In the genomic region with DNA sequence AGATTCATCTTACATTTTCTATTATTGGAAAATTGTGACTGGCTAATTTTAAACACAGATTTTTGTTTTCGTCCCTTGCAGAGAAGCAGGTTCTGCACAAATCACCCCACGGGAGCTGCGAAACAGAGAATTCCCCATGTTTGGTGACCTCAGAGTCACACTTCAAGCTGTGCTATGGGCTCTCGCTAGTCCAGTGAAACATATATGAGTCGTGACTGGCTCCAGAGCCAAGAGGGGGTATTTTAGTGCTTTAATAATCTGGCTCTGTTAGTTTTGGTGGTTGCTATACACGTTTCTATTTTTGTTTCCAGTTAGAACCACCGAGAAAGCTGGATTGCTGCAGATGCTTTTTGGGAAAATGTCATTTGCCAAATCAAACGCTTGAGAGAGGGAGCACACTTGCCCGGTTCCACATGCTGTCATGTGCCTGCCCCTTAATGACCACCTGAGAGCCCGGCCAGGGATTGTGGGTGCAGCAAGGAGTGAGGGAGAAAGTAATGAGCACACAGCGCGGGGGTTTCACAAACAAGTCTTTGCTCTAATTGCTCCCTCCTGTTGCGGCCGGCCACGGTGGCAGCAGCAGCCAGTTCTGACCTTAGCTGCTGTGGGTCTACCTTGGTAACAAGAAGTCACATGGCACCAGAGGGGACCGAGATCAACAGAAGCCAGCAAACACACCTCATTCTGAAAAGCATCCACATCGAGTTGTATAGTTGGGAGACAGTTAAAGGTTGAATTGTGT, we compare ENCODE assay signal across 20 mouse cellular contexts.
DNase-seq lines count a peak whose midpoint lies in the region; ATAC-seq lines count a peak whose summit lies in the region.
"Had no signal": no experiment of that assay in that cellular context is flagged by ENCODE, and none has a peak within 500 bp of the region (broad histone marks: within the 10 kb centered on the region; RNA-seq: fewer than 3 reads in every experiment).

No protein-coding gene starts in this region.

- no peak for DNase-seq in forebrain, embryonic 11.5 days (ENCODE audit: low spot score)
- peak; percentile 26 for DNase-seq in kidney, postnatal 10 days
- DNase-seq in embryonic facial prominence, embryonic 11.5 days (ENCODE audit: low spot score), result peak; percentile 6
- no peak for DNase-seq in urinary bladder, postnatal 10 days (ENCODE audit: low spot score)
- no peak for DNase-seq in spleen, postnatal 10 days (ENCODE audit: low spot score in 2 of 2)
- DNase-seq: adrenal gland, adult 2 months; cerebellum, postnatal 10 days; gastrocnemius, postnatal 25 days; layer of hippocampus, adult 9-11 months; liver; thymus, postnatal 25 days had no signal

- H3K27me3 ChIP-seq in forebrain, embryonic 12.5 days, result 0 out of 2 replicates have a peak, but pooled peaks cover 2% of the 10 kb centered on the region
- H3K27me3 ChIP-seq in forebrain, embryonic 11.5 days (ENCODE audit: control insufficient read depth, insufficient read depth, low read length), result no peaks in the 10 kb centered on the region
- H3K27me3 ChIP-seq in kidney, embryonic 14.5 days (ENCODE audit: control insufficient read depth, insufficient read depth, low read length), result no peaks in the 10 kb centered on the region
- H3K27me3 ChIP-seq in embryonic facial prominence, embryonic 11.5 days (ENCODE audit: control insufficient read depth, insufficient read depth, low read length), result no peaks in the 10 kb centered on the region
- H3K27me3 ChIP-seq in limb, embryonic 13.5 days, result no peaks in the 10 kb centered on the region
- H3K27me3 ChIP-seq: neural tube, embryonic 13.5 days had no signal

- no peaks in the 10 kb centered on the region for H3K36me3 ChIP-seq in forebrain, embryonic 12.5 days (replicated peaks)
- no peaks in the 10 kb centered on the region for H3K36me3 ChIP-seq in forebrain, embryonic 11.5 days (ENCODE audit: control insufficient read depth, insufficient read depth, low read length)
- H3K36me3 ChIP-seq in kidney, embryonic 14.5 days (ENCODE audit: control insufficient read depth, insufficient read depth, low read length), result no peaks in the 10 kb centered on the region
- no peaks in the 10 kb centered on the region for H3K36me3 ChIP-seq in embryonic facial prominence, embryonic 11.5 days (replicated peaks; ENCODE audit: control insufficient read depth, insufficient read depth, low read depth, low read length)
- no peaks in the 10 kb centered on the region for H3K36me3 ChIP-seq in limb, embryonic 13.5 days
- H3K36me3 ChIP-seq: forebrain, embryonic 10.5 days; neural tube, embryonic 13.5 days had no signal

- H3K27ac ChIP-seq in forebrain, embryonic 12.5 days, result no peak overlapping the region
- no peak overlapping the region for H3K27ac ChIP-seq in forebrain, embryonic 11.5 days (ENCODE audit: low read depth, low read length)
- no peak overlapping the region for H3K27ac ChIP-seq in kidney, embryonic 14.5 days (ENCODE audit: low read depth, low read length)
- no peak overlapping the region for H3K27ac ChIP-seq in embryonic facial prominence, embryonic 11.5 days (replicated peaks; ENCODE audit: low read depth, low read length)
- H3K27ac ChIP-seq in limb, embryonic 13.5 days, result peak overlapping the region; percentile 61; the same call in 1 of the 2 replicates
- H3K27ac ChIP-seq: forebrain, embryonic 10.5 days; kidney, postnatal 0 days; left cerebral cortex, adult 2 months; neural tube, embryonic 13.5 days had no signal

- H3K4me3 ChIP-seq in forebrain, embryonic 12.5 days (replicated peaks), result no peak overlapping the region
- no peak overlapping the region for H3K4me3 ChIP-seq in forebrain, embryonic 11.5 days (ENCODE audit: low read depth, low read length)
- no peak overlapping the region for H3K4me3 ChIP-seq in kidney, embryonic 14.5 days (ENCODE audit: low read length)
- no peak overlapping the region for H3K4me3 ChIP-seq in embryonic facial prominence, embryonic 11.5 days (ENCODE audit: low read depth, low read length)
- H3K4me3 ChIP-seq in limb, embryonic 13.5 days, result no peak overlapping the region
- H3K4me3 ChIP-seq: forebrain, embryonic 10.5 days; left cerebral cortex, adult 2 months; neural tube, embryonic 13.5 days had no signal

- no peaks in the 10 kb centered on the region for H3K9me3 ChIP-seq in forebrain, embryonic 12.5 days
- no peaks in the 10 kb centered on the region for H3K9me3 ChIP-seq in forebrain, embryonic 11.5 days (ENCODE audit: control insufficient read depth, low read length)
- H3K9me3 ChIP-seq in kidney, embryonic 14.5 days (ENCODE audit: control insufficient read depth, low read length), result no peaks in the 10 kb centered on the region
- no peaks in the 10 kb centered on the region for H3K9me3 ChIP-seq in embryonic facial prominence, embryonic 11.5 days (replicated peaks; ENCODE audit: control insufficient read depth, low read length)
- H3K9me3 ChIP-seq in limb, embryonic 13.5 days, result no peaks in the 10 kb centered on the region
- H3K9me3 ChIP-seq: forebrain, embryonic 10.5 days; neural tube, embryonic 13.5 days had no signal

- 82% methylated on average over 17 of the region's 17 CpGs for WGBS in forebrain, embryonic 12.5 days
- 80% methylated on average over 17 of the region's 17 CpGs for WGBS in forebrain, embryonic 11.5 days
- 78% methylated on average over 17 of the region's 17 CpGs for WGBS in kidney, embryonic 14.5 days
- WGBS in embryonic facial prominence, embryonic 11.5 days, result 53% methylated on average over 17 of the region's 17 CpGs
- 22% methylated on average over 17 of the region's 17 CpGs for WGBS in limb, embryonic 13.5 days

- ATAC-seq in forebrain, embryonic 12.5 days (ENCODE audit: low FRiP score), result 0 out of 2 replicates have a peak, but pooled peaks have one; percentile 49
- ATAC-seq in forebrain, embryonic 11.5 days (replicated peaks; ENCODE audit: low FRiP score), result no peak
- no peak for ATAC-seq in kidney, embryonic 14.5 days (ENCODE audit: low FRiP score, low TSS enrichment)
- ATAC-seq in embryonic facial prominence, embryonic 11.5 days (replicated peaks; ENCODE audit: insufficient number of reproducible peaks, low FRiP score, low TSS enrichment, low read depth), result no peak
- peak; percentile 78 for ATAC-seq in limb, embryonic 13.5 days (ENCODE audit: low FRiP score, low read depth)
- ATAC-seq: lung, postnatal 0 days had no signal

- H3K9ac ChIP-seq in forebrain, embryonic 12.5 days, result no peak overlapping the region
- H3K9ac ChIP-seq in forebrain, embryonic 11.5 days (ENCODE audit: low read length), result no peak overlapping the region
- H3K9ac ChIP-seq in kidney, embryonic 14.5 days (ENCODE audit: low read depth, low read length), result no peak overlapping the region
- H3K9ac ChIP-seq in embryonic facial prominence, embryonic 11.5 days (replicated peaks; ENCODE audit: low read length), result no peak overlapping the region
- H3K9ac ChIP-seq in limb, embryonic 13.5 days, result 0 out of 2 replicates have a peak overlapping the region, but pooled peaks have one; percentile 39
- H3K9ac ChIP-seq: neural tube, embryonic 13.5 days had no signal

- H3K4me2 ChIP-seq in forebrain, embryonic 12.5 days, result no peak overlapping the region
- H3K4me2 ChIP-seq in forebrain, embryonic 11.5 days (ENCODE audit: low read depth, low read length, severe bottlenecking), result no peak overlapping the region
- no peak overlapping the region for H3K4me2 ChIP-seq in kidney, embryonic 14.5 days (replicated peaks; ENCODE audit: low read depth, low read length)
- H3K4me2 ChIP-seq in embryonic facial prominence, embryonic 11.5 days (ENCODE audit: low read depth, low read length), result no peak overlapping the region
- H3K4me2 ChIP-seq in limb, embryonic 13.5 days (replicated peaks), result peak overlapping the region; percentile 43
- H3K4me2 ChIP-seq: midbrain, embryonic 11.5 days; neural tube, embryonic 13.5 days had no signal

- H3K4me1 ChIP-seq in forebrain, embryonic 12.5 days, result peaks cover 9% of the 10 kb centered on the region; the same call in 1 of the 2 replicates
- H3K4me1 ChIP-seq in forebrain, embryonic 11.5 days (replicated peaks; ENCODE audit: control insufficient read depth, insufficient read depth, low read length), result no peaks in the 10 kb centered on the region
- no peaks in the 10 kb centered on the region; the same call in 1 of the 2 replicates for H3K4me1 ChIP-seq in kidney, embryonic 14.5 days (ENCODE audit: control insufficient read depth, insufficient read depth, low read length)
- no peaks in the 10 kb centered on the region for H3K4me1 ChIP-seq in embryonic facial prominence, embryonic 11.5 days (ENCODE audit: control insufficient read depth, insufficient read depth, low read length)
- peaks cover 17% of the 10 kb centered on the region for H3K4me1 ChIP-seq in limb, embryonic 13.5 days

Comparison
In these comparisons a context has a peak if more than half of its experiments do, and no peak if none do; other contexts are left out.
1. ATAC-seq: peak in forebrain, embryonic 12.5 days (single experiment) and limb, embryonic 13.5 days (single experiment); none in forebrain, embryonic 11.5 days (single experiment), kidney, embryonic 14.5 days (single experiment) and embryonic facial prominence, embryonic 11.5 days (single experiment).
2. DNase-seq: peak in kidney, postnatal 10 days (single experiment) and embryonic facial prominence, embryonic 11.5 days (single experiment); none in forebrain, embryonic 11.5 days (single experiment), urinary bladder, postnatal 10 days (single experiment) and spleen, postnatal 10 days (0 of 2).